Mouse (Mus musculus) embryonic facial prominence, embryonic 10.5 days (tissue): ENCODE measurements around the gene Lhx4. TPM values are rescaled to one million over a fixed set of nuclear protein-coding genes. Genes with fewer than 3 reads are reported as not detected.

ENCODE experiments used
- DNase-seq: peaks from one replicate; pipeline ENCODE4 v3.0.0-alpha.2; 2017; ENCODE audit warnings: low spot score
- H3K27ac ChIP-seq: fragments of 300-500 bp; sonication (generic); replicated peaks from 2 replicates; pipeline ENCODE4 v1.5.1; 2016; ENCODE audit warnings: mild to moderate bottlenecking
- H3K27me3 ChIP-seq: fragments of 300-500 bp; sonication (generic); replicated peaks from 2 replicates; pipeline ENCODE4 v1.6.1; 2016; ENCODE audit warnings: low read depth, mild to moderate bottlenecking; ENCODE audit not compliant: poor library complexity, severe bottlenecking
- H3K36me3 ChIP-seq: fragments of 300-500 bp; sonication (generic); replicated peaks from 2 replicates; pipeline ENCODE4 v1.6.1; 2016; ENCODE audit warnings: mild to moderate bottlenecking, moderate library complexity
- H3K4me1 ChIP-seq: fragments of 300-500 bp; sonication (generic); 2 replicates; pipeline ENCODE4 v1.6.1; 2016
- H3K4me3 ChIP-seq: fragments of 300-500 bp; sonication (generic); 2 replicates; pipeline ENCODE4 v1.5.1; 2016; ENCODE audit warnings: mild to moderate bottlenecking, moderate library complexity
- H3K9me3 ChIP-seq: fragments of 300-500 bp; sonication (generic); 2 replicates; pipeline ENCODE4 v1.6.1; 2016; ENCODE audit warnings: mild to moderate bottlenecking
- WGBS: fragments of 180-500 bp; shearing (Covaris S2); methylation state at CpG from one replicate; pipeline ENCODE4 v1.1.7; 2016; 5-methylcytosine and 5-hydroxymethylcytosine counted together
- polyA plus RNA-seq: library from polyadenylated mRNA; unstranded; fragments of >200 nt; fragmentation: Nextera tagmentation; extraction: Ambion mirVana; gene quantifications from 2 replicates; pipeline ENCODE4 v1.2.1, GENCODE M21; 2016

Gene Lhx4
- polyA plus RNA-seq, 1 experiment from 2014 or later: 1.1 TPM

DNA sequence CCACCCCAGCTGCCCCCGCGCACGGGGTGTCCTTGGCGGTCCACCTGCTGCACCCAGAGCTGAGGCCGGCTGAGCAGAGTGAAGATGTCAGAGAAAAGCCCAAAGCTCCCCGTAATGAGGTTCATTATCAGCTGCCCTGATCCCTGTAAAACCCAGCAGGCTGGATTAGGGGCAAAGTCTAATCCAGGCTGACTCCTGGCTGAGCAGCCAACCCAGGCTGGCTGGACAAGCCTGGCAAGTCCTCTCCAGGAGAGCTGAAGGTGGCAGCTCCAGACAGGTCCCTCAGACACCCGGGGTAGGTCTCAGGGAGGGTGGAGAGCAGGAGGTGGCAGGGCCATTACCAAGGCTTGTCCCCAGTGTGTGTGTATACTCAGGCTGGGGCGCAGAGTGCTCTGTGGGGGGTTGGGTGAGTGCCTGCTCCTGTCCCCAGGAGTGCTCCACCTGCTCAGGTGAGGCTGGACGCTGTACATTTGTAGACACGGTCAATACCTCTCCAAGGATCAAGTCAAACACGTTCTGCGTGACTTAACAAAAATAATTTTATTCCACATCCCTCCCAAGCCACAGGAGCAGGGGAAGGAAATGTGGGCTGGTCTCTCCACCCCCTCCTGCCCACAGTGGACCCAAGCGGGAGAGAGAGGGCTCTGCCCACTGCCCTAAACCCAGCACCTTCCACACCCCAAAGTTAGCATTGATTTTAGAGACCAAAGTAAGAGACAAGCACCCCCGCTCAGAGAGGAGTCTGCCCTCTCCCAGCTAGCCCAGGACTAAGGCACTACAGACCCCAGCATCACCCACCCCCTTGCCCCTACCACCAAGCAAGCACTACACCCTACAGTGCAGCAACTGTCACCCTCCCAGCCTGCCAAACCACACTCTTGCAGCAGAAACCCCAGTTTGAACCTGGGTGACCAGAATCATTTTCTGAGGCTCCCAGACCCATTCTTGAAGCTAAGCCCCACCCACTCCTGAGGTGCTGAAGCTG is 26.4 kb upstream of the Lhx4 start:
- Histone ChIP-seq H3K27me3 (peaks cover 47% of the 10 kb centered on the region), H3K27ac (no peak overlapping the region), H3K36me3 (peaks cover 31% of the 10 kb centered on the region), H3K9me3 (no peaks in the 10 kb centered on the region; the same call in 1 of the 2 replicates), H3K4me3 (no peak overlapping the region), H3K4me1 (peaks cover 13% of the 10 kb centered on the region; the same call in 1 of the 2 replicates)
- WGBS: 57% methylated on average over 14 of the region's 14 CpGs
- DNase-seq: no peak

DNA sequence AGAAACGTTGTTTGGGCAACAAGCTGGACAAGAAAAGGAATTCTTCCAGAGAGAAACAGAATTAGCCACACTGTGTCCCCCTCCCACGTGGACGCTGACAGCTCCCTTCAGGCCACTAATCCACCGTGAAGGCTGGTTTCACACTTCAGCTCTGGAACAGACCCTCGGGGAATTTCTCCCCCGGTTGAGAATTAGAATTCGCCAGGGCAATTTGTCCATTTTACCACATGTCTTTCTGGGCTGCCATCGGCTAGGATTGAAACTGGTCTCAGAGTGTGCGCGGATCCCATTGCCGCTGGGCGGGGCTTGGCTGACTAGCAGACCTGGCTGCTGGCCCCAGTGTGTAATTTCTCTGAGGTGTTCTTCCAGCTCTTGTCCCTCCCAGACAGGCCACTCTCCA is 7.7 kb upstream of the Lhx4 start:
- Histone ChIP-seq H3K9me3 (no peaks in the 10 kb centered on the region), H3K27ac (no peak overlapping the region), H3K36me3 (no peaks in the 10 kb centered on the region), H3K4me3 (no peak overlapping the region), H3K27me3 (peaks cover 60% of the 10 kb centered on the region), H3K4me1 (peaks cover 5% of the 10 kb centered on the region; the same call in 1 of the 2 replicates)
- peak; percentile 55 for DNase-seq
- 26% methylated on average over 12 of the region's 12 CpGs for WGBS

DNA sequence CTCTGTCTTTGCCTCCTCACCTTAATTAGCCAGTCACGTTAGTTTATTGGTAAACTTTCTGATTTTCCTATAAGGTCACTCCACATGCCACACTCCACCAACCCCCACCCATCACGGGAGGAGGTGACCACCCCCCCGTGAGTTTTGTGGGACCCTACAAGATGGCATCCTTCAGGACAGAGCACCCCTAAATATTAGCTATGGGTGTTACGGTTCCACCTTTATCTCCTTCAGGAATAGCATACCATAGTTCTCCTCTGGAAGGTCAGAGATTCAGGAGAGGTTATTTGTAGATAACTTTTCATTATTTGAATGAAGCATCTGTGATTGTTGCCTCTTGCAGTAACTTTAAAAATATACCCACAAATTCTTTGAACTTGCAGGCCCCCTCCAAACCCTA is 7.2 kb upstream of the Lhx4 start:
- no peaks in the 10 kb centered on the region for H3K36me3 ChIP-seq
- no peaks in the 10 kb centered on the region for H3K9me3 ChIP-seq
- no peak for DNase-seq
- WGBS: 73% methylated on average over 4 of the region's 4 CpGs
- no peak overlapping the region for H3K4me3 ChIP-seq
- peaks cover 64% of the 10 kb centered on the region for H3K27me3 ChIP-seq
- H3K4me1 ChIP-seq: peaks cover 5% of the 10 kb centered on the region; the same call in 1 of the 2 replicates
- no peak overlapping the region for H3K27ac ChIP-seq

DNA sequence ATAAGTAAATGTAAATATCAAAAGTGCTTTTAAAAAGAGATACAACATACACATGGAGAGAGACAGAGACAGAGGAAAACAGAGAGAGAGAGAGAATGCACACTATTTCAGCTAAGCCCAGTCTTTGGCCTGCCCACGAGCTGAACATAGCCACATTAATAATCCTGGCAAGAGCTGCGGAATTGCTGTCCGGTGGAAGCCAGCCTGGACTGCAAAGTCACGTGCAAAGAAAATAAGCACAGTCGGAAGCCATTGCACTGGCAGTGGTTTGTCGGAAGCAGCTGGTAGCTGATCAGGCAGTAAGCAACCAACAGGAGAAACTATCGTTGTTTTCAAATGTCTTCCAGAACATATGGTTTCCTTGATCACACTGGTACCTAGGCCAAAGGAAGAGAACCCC is 6.1 kb upstream of the Lhx4 start:
- 80% methylated on average over 7 of the region's 7 CpGs for WGBS
- no peak for DNase-seq
- Histone ChIP-seq H3K4me1 (peaks cover 5% of the 10 kb centered on the region; the same call in 1 of the 2 replicates), H3K9me3 (no peaks in the 10 kb centered on the region), H3K4me3 (no peak overlapping the region), H3K36me3 (no peaks in the 10 kb centered on the region), H3K27me3 (peaks cover 69% of the 10 kb centered on the region), H3K27ac (no peak overlapping the region)

DNA sequence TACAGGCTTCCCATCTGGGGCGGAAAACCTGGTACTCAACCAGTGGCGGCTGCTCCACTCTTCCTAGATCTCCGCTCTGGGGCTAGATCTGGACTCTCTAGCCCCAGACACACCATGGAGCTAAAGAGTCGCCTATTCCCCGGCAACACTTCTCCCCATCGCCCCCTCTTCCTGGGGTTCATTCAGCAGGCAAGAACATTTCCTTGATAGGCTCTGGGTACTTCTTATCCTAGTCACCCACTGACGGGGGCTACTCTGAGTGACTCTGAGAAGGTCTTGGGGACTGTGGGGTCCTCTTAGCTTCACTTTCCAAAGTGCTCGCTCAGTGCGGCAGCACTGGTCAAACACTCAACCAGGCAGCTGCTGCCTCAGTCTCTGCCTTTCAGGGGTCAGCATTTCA is 1.9 kb upstream of the Lhx4 start:
- Histone ChIP-seq H3K36me3 (no peaks in the 10 kb centered on the region), H3K27ac (no peak overlapping the region), H3K27me3 (peaks cover 82% of the 10 kb centered on the region), H3K9me3 (no peaks in the 10 kb centered on the region), H3K4me1 (peaks cover 14% of the 10 kb centered on the region), H3K4me3 (no peak overlapping the region)
- no peak for DNase-seq
- 69% methylated on average over 9 of the region's 9 CpGs for WGBS

DNA sequence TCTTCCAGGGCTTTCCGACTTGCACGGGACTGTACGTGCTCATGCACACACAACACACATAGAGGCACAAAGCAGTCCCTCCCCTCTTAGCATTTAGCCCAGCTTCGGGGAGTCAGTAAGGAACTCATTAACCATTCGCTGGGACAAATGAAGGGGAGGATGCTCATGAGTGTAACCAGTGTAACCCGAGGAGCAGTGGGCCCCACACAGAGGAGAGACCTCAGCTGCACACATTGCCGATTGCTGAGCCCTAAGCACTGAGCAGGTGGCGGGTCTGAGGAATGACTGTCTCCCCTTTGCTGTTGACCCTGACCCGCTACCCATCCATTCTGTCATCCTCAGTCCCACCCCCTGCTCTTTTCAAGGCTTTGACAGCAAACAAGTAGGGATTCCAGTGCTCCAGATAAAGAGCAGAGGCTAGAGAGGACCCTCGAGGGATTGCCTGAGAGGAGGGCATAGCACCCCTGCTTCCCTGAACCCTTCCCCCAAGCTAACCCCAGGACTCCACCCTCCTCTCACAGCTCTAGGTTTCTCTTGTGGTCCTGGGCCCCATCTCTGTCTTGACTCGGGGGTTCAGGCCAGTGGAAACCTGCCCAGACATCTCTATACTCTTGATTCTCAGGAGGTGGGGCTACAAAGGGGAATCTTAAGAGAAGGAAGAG is 836 bp downstream of the Lhx4 start:
- Histone ChIP-seq H3K4me3 (0 out of 2 replicates have a peak overlapping the region, but pooled peaks have one; percentile 16), H3K4me1 (peaks cover 14% of the 10 kb centered on the region), H3K9me3 (no peaks in the 10 kb centered on the region), H3K27ac (no peak overlapping the region), H3K27me3 (peaks cover 95% of the 10 kb centered on the region), H3K36me3 (no peaks in the 10 kb centered on the region)
- DNase-seq: peak; percentile 62
- WGBS: 13% methylated on average over 11 of the region's 11 CpGs

DNA sequence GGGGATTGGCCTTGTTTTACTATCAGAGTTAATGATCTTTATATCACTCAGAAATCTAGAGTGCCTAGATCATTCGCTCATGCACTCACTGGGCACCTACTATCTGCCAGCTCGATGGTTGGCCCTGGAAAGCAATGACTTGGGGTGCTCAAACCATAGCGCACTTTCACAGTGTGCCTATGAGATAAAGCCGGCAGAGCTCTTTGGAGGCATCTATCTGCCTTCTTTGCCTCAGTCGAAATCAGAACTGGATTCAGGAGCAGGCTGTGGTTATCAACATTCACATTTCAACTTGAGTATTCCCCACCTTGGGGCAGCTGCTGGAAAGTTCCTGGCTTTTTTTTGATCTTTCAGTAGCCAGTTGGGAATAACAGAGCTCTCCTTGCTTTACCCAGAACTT is 3.6 kb downstream of the Lhx4 start:
- Histone ChIP-seq H3K27me3 (peaks cover 100% of the 10 kb centered on the region), H3K27ac (no peak overlapping the region), H3K4me3 (no peak overlapping the region), H3K36me3 (no peaks in the 10 kb centered on the region), H3K9me3 (no peaks in the 10 kb centered on the region), H3K4me1 (peaks cover 19% of the 10 kb centered on the region)
- WGBS: 75% methylated on average over 5 of the region's 5 CpGs
- DNase-seq: no peak

DNA sequence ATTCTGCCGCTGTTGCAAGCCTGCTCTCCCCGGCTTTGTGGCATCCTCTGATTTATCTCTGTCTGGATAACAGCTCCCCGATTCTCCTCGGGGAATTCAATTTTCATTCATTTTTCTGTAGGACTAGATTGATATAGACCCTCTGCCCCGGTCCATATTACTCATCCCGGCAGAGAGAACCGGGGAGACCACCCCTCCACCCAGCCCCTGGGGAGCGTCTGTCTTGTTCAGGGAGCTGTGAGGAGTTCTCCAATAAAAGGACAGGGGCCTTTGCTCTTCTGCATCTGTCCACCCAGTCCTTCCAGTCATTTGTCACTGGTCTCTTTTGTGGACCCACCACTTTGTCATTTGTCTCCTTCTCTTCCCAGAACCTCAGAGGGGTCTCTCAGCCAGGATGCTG is 4.5 kb downstream of the Lhx4 start:
- Histone ChIP-seq H3K36me3 (no peaks in the 10 kb centered on the region), H3K4me3 (no peak overlapping the region), H3K9me3 (no peaks in the 10 kb centered on the region), H3K27me3 (peaks cover 100% of the 10 kb centered on the region), H3K4me1 (peaks cover 28% of the 10 kb centered on the region), H3K27ac (no peak overlapping the region)
- 12% methylated on average over 8 of the region's 8 CpGs for WGBS
- DNase-seq: peak; percentile 12

DNA sequence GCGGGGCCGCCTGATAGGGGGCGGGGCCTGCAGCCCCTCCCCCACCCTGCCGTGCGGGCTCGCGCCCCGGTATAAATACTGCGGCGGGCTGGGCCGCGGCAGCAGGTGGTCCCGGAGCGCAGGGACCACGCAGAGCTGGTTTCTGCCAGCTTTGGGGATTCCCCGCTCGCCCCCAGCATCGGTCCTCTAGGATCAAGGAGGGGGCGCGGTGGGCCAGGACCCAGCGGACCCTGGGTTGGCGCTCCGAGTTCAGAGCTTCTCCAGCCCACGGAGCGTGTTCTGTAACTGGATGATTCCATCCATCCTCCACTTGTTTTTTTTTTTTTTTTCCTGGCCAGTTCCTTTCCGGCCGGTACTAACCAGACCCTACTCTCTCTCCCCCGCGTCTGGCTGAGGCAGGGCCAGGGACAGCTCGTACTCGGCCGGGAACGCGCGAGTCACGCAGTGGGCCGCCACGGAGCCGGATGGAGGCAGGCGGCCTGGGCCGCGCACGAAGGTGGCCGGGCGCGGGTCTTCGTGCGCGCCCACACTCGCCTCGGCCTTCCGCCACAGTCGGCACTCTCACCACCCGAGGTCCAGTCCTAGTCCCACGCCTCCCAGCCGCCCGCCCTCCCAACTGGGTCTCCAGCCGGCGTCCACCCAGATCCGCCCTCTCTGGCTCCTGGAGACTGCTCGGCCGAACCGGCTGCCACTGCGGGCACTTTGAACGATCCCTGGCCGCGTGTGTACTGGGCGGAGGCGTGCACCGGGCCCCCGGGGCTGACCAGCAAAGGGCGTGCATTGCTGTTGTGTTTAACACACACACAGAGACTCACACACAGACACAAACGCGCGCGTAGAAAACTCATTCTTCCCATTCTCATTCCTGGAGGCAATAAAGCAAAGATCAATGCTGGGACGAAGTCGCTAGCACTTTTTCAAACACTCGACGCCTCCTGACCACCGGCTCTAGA is 8.8 kb downstream of the Lhx4 start:
- peak; percentile 63 for DNase-seq
- Histone ChIP-seq H3K9me3 (no peaks in the 10 kb centered on the region), H3K27me3 (peaks cover 100% of the 10 kb centered on the region), H3K36me3 (no peaks in the 10 kb centered on the region), H3K4me3 (peak overlapping the region; percentile 65), H3K4me1 (peaks cover 32% of the 10 kb centered on the region), H3K27ac (no peak overlapping the region)
- WGBS: under 1% methylated on average over 80 of the region's 81 CpGs

DNA sequence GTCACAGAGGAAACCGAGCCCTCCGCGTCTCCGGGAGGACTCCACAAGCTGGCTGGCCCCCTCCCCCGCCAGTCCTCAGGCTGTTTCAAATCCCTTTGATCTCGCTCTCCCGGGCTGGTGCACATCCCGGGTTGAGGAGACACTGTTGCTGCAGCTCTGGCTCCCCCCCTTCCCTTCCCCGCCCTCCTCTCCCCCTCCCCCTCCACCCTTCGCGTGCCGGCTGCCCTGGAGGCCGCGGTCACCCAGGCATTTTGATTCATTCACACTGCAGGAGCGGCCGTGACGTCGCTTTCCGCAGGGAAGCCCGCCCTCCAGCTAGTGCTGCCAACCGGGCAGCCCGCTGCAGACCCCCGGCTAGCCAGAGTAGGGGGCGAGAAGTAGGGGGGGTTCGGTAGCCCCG is 9.5 kb downstream of the Lhx4 start:
- peak overlapping the region; percentile 65 for H3K4me3 ChIP-seq
- no peak overlapping the region for H3K27ac ChIP-seq
- peak; percentile 80 for DNase-seq
- peaks cover 39% of the 10 kb centered on the region for H3K4me1 ChIP-seq
- peaks cover 100% of the 10 kb centered on the region for H3K27me3 ChIP-seq
- WGBS: under 1% methylated on average over 26 of the region's 26 CpGs
- no peaks in the 10 kb centered on the region for H3K36me3 ChIP-seq
- H3K9me3 ChIP-seq: no peaks in the 10 kb centered on the region

DNA sequence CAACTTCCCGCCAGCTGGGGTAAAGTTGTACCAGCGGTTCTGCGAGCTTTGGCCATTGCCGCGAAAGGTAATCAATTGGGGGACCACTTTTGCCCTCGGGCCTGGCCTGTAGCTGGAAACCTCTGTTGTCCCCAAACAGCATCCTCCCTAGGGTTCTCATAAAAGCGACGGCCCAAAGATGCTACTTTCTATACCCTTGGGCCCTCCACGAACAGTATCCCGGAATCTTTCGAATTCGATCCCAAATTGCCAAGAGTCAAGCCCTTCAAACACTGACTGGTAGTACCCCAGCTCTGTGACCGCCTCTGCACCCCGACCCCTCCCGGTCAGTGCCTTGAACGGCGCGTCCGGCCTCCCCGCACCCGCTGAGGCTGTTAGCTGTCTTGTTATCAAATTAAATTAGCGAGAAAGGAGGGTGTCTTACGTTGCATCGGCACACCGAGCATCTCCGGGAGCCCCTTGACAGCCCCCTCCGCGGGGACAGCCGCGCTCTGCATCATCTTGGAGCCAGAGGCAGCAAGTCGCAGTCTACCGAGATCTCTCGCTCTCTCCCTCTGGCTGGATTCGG is 10.0 kb downstream of the Lhx4 start:
- peak overlapping the region; percentile 65 for H3K4me3 ChIP-seq
- WGBS: under 1% methylated on average over 34 of the region's 34 CpGs
- peaks cover 42% of the 10 kb centered on the region for H3K4me1 ChIP-seq
- peaks cover 100% of the 10 kb centered on the region for H3K27me3 ChIP-seq
- no peaks in the 10 kb centered on the region for H3K9me3 ChIP-seq
- H3K36me3 ChIP-seq: no peaks in the 10 kb centered on the region
- no peak for DNase-seq
- H3K27ac ChIP-seq: no peak overlapping the region
